Mouse (Mus musculus) stomach, postnatal 0 days (tissue): ENCODE measurements around the gene Zfp51.

ENCODE experiments used
- CTCF ChIP-seq: IDR thresholded peaks from 2 replicates; pipeline ENCODE4 v1.5.1; 2016; ENCODE audit warnings: antibody characterized with exemption, low read depth, mild to moderate bottlenecking, moderate library complexity
- EP300 ChIP-seq: optimal IDR thresholded peaks from 2 replicates; pipeline ENCODE3; 2016; ENCODE audit warnings: antibody characterized with exemption

- peak; percentile 91 for TF ChIP-seq CTCF
- TF ChIP-seq EP300, result no peak
Observed at GRCm38 (mm10) chr17:21422664-21423599, 27.2 kb upstream of the Zfp51 start, which contains the start of gene Zfp54.
